Mouse (Mus musculus): ENCODE results near the gene Ccnq. TPM values are rescaled to one million over a fixed set of nuclear protein-coding genes. Genes with fewer than 3 reads are reported as not detected.

Ccnq gene
- polyA plus RNA-seq, 2 experiments = 18.3 to 19.8 TPM

GRCm38 (mm10) chr11:78782791-78783347 lies 31.3 kb upstream of the Ccnq start:
- 76% methylated on average over 9 of the region's 9 CpGs for WGBS (ENCODE audit: insufficient replicate concordance)
- DNase-seq (ENCODE audit: low read depth in 3 of 3, low spot score in 3 of 3) (no peak), ATAC-seq (ENCODE audit: insufficient read depth) (no peak)
- no peaks in the 10 kb centered on the region; a peak in 1 of 4 replicates for H3K4me1 ChIP-seq (replicated peaks; ENCODE audit: control insufficient read depth in 2 of 2, insufficient read depth in 2 of 2, low read length in 1 of 2)
- H3K4me3 ChIP-seq (ENCODE audit: insufficient read depth in 1 of 2, low read depth in 2 of 2, low read length in 2 of 2) = no peak overlapping the region
- H3K27me3 ChIP-seq (ENCODE audit: control insufficient read depth, insufficient read depth, low read length) = no peaks in the 10 kb centered on the region
- TF ChIP-seq EP300 (IDR thresholded peaks at IDR 0.05; ENCODE audit: low read depth) = no peak
- no peak for TF ChIP-seq CTCF (IDR thresholded peaks at IDR 0.05; ENCODE audit: low read depth)
- no peaks in the 10 kb centered on the region for H3K9me3 ChIP-seq (ENCODE audit: control insufficient read depth, low read length)
- H3K27ac ChIP-seq = no peak overlapping the region
- H3K9ac ChIP-seq (replicated peaks) = no peak overlapping the region
- no peaks in the 10 kb centered on the region for H3K36me3 ChIP-seq (replicated peaks; ENCODE audit: control insufficient read depth, insufficient read depth, low read depth)
- no peak overlapping the region for H3K4me2 ChIP-seq (ENCODE audit: low read depth)

DNA sequence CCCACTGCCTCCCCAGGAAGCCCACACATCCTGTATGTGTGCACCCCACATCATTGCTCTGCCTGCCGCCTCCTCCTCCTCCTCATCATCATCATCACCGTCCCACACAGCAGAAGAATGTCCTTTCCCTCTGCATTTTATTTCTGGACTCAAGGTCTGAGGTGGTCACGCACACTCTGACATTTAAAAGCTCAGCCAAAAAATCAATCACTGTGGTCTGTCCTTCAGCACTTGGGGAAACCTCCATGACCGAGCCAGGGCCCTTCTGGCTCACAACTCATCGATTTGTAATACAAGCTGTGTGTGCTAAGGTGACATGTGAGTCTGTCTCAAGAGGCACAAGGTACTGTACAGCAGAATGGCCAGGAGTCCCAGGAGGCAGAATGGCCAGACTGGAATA lies 30.8 kb upstream of the Ccnq start:
- Histone ChIP-seq H3K27me3 (ENCODE audit: control insufficient read depth, insufficient read depth, low read length) (no peaks in the 10 kb centered on the region), H3K36me3 (replicated peaks; ENCODE audit: control insufficient read depth, insufficient read depth, low read depth) (no peaks in the 10 kb centered on the region), H3K4me3 (ENCODE audit: insufficient read depth in 1 of 2, low read depth in 2 of 2, low read length in 2 of 2) (no peak overlapping the region), H3K9me3 (ENCODE audit: control insufficient read depth, low read length) (no peaks in the 10 kb centered on the region), H3K4me1 (replicated peaks; ENCODE audit: control insufficient read depth in 2 of 2, insufficient read depth in 2 of 2, low read length in 1 of 2) (no peaks in the 10 kb centered on the region; a peak in 1 of 4 replicates), H3K4me2 (ENCODE audit: low read depth) (no peak overlapping the region), H3K27ac (no peak overlapping the region), H3K9ac (replicated peaks) (no peak overlapping the region)
- DNase-seq (ENCODE audit: low read depth in 3 of 3, low spot score in 3 of 3) (no peak), ATAC-seq (ENCODE audit: insufficient read depth) (no peak)
- WGBS (ENCODE audit: insufficient replicate concordance) = 55% methylated on average over 5 of the region's 5 CpGs
- TF ChIP-seq CTCF (IDR thresholded peaks at IDR 0.05; ENCODE audit: low read depth) = no peak
- TF ChIP-seq EP300 (IDR thresholded peaks at IDR 0.05; ENCODE audit: low read depth) = no peak

DNA sequence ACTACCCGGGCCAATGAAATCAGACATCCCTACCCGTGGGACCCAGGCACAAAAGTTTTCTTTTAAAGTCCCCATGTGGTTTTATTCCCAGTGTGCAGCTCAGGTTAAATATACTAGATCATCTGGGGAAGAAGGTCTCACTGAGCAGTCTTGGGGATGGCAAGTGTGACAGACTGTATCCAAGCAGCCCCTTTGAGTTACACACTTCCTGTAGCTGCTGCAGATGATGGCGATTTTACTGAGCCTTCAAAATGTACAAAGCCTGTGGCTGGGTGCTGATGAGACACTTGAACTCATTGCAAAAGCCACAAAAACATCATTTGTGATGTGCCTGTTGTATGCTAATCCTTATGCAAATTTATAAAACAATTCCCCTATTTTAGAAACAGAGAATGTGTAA lies 29.0 kb upstream of the Ccnq start:
- no peaks in the 10 kb centered on the region for H3K27me3 ChIP-seq (ENCODE audit: control insufficient read depth, insufficient read depth, low read length)
- DNase-seq (ENCODE audit: low read depth in 3 of 3, low spot score in 3 of 3) (no peak), ATAC-seq (ENCODE audit: insufficient read depth) (no peak)
- no peak for TF ChIP-seq EP300 (IDR thresholded peaks at IDR 0.05; ENCODE audit: low read depth)
- TF ChIP-seq CTCF (IDR thresholded peaks at IDR 0.05; ENCODE audit: low read depth) = no peak
- no peaks in the 10 kb centered on the region for H3K4me1 ChIP-seq (replicated peaks; ENCODE audit: control insufficient read depth in 2 of 2, insufficient read depth in 2 of 2, low read length in 1 of 2)
- H3K4me2 ChIP-seq (ENCODE audit: low read depth) = no peak overlapping the region
- no peak overlapping the region for H3K27ac ChIP-seq
- no peak overlapping the region for H3K9ac ChIP-seq (replicated peaks)
- H3K4me3 ChIP-seq (ENCODE audit: insufficient read depth in 1 of 2, low read depth in 2 of 2, low read length in 2 of 2) = no peak overlapping the region
- no peaks in the 10 kb centered on the region for H3K9me3 ChIP-seq (ENCODE audit: control insufficient read depth, low read length)
- 51% methylated on average over 3 of the region's 3 CpGs for WGBS (ENCODE audit: insufficient replicate concordance)
- no peaks in the 10 kb centered on the region for H3K36me3 ChIP-seq (replicated peaks; ENCODE audit: control insufficient read depth, insufficient read depth, low read depth)

DNA sequence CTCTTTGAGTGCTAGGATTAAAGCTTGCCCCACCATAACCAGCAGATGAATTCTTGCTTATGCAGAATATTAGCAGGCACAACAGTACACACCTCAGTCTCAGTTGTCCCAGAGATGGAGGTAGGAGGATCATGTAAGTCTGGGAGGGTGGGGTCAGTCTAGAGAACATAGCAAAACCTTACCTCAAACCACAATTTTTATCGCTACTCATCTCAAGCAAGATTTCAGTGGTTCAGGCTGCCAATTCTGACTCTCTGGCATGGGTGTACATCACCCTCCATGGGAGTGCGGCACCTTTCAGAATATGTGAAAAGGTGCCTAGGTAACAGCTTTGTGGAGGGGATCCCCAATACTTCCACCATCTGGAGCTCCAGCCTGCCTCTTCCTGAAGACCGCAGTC lies 28.5 kb upstream of the Ccnq start:
- TF ChIP-seq EP300 (IDR thresholded peaks at IDR 0.05; ENCODE audit: low read depth) (no peak), CTCF (IDR thresholded peaks at IDR 0.05; ENCODE audit: low read depth) (no peak)
- no peaks in the 10 kb centered on the region for H3K27me3 ChIP-seq (ENCODE audit: control insufficient read depth, insufficient read depth, low read length)
- ATAC-seq (ENCODE audit: insufficient read depth) (no peak), DNase-seq (ENCODE audit: low read depth in 3 of 3, low spot score in 3 of 3) (no peak)
- no peak overlapping the region for H3K9ac ChIP-seq (replicated peaks)
- 81% methylated on average over 3 of the region's 3 CpGs for WGBS (ENCODE audit: insufficient replicate concordance)
- no peaks in the 10 kb centered on the region for H3K4me1 ChIP-seq (replicated peaks; ENCODE audit: control insufficient read depth in 2 of 2, insufficient read depth in 2 of 2, low read length in 1 of 2)
- H3K9me3 ChIP-seq (ENCODE audit: control insufficient read depth, low read length) = no peaks in the 10 kb centered on the region
- no peaks in the 10 kb centered on the region for H3K36me3 ChIP-seq (replicated peaks; ENCODE audit: control insufficient read depth, insufficient read depth, low read depth)
- H3K4me2 ChIP-seq (ENCODE audit: low read depth) = no peak overlapping the region
- H3K4me3 ChIP-seq (ENCODE audit: insufficient read depth in 1 of 2, low read depth in 2 of 2, low read length in 2 of 2) = no peak overlapping the region
- H3K27ac ChIP-seq = no peak overlapping the region

DNA sequence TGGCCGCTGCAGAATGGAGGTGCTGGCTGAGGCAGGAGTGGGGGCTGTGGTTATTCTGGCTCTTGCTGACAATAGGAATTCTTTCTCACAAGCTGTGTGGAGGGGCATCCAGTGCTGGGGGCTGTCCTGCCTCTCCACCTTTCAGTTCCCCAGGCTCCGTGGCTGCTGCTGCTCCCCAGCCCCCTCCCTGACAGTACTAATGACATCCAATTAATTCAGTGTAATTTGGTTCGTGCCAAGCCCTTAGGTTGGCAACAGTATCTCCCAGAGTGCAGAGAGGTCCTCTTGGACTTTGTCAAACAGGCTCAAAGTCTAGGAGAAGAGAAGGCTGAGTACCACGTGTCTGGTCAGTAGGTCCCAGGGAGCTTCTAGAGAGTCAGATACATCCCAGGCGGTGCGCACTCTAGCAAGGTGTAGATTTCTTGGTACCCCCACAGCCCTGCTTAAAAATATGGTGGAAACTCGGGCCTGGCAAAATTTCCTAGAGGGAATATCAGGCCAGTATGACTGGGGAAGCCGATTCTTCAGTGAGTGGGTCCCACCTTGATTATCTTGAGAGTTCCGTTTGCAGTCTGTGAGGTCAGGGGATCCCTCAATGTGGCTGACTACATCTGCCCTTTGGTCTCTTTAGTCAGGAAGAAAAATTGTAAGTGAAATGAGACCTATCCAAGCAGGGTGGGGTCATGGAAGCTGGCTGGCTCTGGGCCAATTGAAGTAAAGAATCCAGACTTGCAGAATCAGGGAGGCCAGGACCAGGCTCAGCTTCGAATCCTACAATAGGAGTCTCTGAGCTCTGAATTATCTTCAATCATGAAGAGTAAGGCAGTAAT lies 26.5 kb upstream of the Ccnq start:
- no peak for TF ChIP-seq EP300 (IDR thresholded peaks at IDR 0.05; ENCODE audit: low read depth)
- TF ChIP-seq CTCF (IDR thresholded peaks at IDR 0.05; ENCODE audit: low read depth) = no peak
- no peak overlapping the region for H3K4me3 ChIP-seq (ENCODE audit: insufficient read depth in 1 of 2, low read depth in 2 of 2, low read length in 2 of 2)
- no peaks in the 10 kb centered on the region for H3K4me1 ChIP-seq (replicated peaks; ENCODE audit: control insufficient read depth in 2 of 2, insufficient read depth in 2 of 2, low read length in 1 of 2)
- no peak overlapping the region for H3K9ac ChIP-seq (replicated peaks)
- WGBS (ENCODE audit: insufficient replicate concordance) = 57% methylated on average over 10 of the region's 10 CpGs
- DNase-seq (ENCODE audit: low read depth in 3 of 3, low spot score in 3 of 3) (no peak), ATAC-seq (ENCODE audit: insufficient read depth) (no peak)
- no peak overlapping the region for H3K4me2 ChIP-seq (ENCODE audit: low read depth)
- H3K27ac ChIP-seq = no peak overlapping the region
- H3K36me3 ChIP-seq (replicated peaks; ENCODE audit: control insufficient read depth, insufficient read depth, low read depth) = no peaks in the 10 kb centered on the region
- H3K9me3 ChIP-seq (ENCODE audit: control insufficient read depth, low read length) = no peaks in the 10 kb centered on the region
- H3K27me3 ChIP-seq (ENCODE audit: control insufficient read depth, insufficient read depth, low read length) = no peaks in the 10 kb centered on the region
